Mouse (Mus musculus): ENCODE measurements around the gene Gm45521.

DNA sequence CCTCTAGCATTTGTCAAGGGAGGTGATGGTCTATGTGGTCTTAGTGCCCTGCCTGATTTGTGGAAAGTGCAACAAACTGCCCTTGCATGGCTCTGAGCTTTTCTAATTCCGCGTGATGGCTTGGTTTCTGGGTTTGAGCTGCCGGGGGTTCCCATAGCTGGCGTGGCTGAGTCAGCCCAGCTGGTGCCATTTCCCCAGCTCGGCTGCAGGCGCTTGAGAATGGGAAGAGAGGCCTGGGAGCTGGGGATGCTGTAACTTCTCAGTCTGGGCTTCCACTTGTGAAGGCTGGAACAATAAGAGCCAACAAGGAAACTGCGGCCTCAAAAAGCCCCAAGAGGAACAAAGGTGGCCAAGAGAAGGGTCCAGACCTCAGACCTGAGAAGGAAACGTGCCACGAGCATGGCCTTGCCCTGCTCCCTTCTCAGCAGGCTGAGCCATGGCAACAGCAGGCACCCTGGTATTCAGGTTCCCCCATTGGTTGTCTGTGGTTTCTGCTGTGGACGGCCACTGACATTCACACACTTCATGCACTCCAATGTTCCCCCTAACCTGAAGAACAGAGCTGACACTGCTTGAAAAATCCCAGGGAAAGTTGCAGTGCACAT, 14.9 kb downstream of the Gm45521 start:
- no peak for TF ChIP-seq HCFC1 (IDR thresholded peaks at IDR 0.05; ENCODE audit: borderline replicate concordance, insufficient read depth, low read length)
- no peak for TF ChIP-seq ZNF384 (IDR thresholded peaks at IDR 0.05; ENCODE audit: low read depth, low read length)
- TF ChIP-seq MAFK (IDR thresholded peaks at IDR 0.05; ENCODE audit: insufficient read depth, low read depth, low read length), result no peak
- no peak for TF ChIP-seq CHD2 (IDR thresholded peaks at IDR 0.05; ENCODE audit: low read depth, low read length)

Measured in ES-E14 (cell line).